Mouse (Mus musculus): ENCODE measurements around the gene B3gat3.
"Not testable (repeated sequence)": the region's sequence is repeated elsewhere in the genome, so short reads cannot be mapped to it uniquely, and the experiment has no call there.

B3gat3 gene

DNA sequence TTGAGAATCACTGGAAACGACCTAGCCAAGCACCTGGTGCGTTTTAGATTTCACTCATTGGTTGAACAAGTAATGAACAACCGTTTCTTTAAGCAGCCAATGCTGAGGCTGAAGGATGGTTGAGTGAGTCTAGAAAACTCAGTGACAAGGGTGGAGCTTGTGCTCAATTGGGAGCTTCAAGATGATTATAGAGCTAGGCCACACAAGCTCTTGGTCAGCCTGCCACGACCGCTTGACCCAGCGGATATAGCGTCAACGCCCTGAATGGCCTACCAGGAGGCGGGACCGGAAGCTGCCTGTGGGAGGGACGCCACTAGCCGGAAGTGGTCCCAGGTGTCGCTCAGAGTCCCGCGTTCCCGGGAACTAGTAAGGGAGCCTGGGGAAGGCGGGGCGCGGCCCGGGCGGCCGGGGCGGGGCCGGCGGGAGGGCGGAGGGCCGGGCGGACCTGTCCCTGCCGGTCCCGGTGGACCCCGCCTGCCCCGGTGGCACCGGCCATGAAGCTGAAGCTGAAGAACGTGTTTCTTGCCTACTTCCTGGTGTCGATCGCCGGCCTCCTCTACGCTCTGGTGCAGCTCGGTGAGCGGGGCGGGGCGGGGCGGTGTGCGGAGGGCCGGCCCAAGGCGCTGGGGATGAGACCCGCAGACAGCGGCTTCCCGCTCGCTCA is at the start of gene B3gat3:
Gene B3gat3, plus strand, starts transcription at position 302 of the 664 bp plus-strand sequence.
- DNase-seq (ENCODE audit: extremely low read depth, insufficient read length, low spot score), result peak; percentile 92

GRCm38 (mm10) chr19:8870381-8870780 is 49.8 kb upstream of the B3gat3 start:
- DNase-seq (ENCODE audit: extremely low read depth, insufficient read length, low spot score), result not testable (repeated sequence)

DNA sequence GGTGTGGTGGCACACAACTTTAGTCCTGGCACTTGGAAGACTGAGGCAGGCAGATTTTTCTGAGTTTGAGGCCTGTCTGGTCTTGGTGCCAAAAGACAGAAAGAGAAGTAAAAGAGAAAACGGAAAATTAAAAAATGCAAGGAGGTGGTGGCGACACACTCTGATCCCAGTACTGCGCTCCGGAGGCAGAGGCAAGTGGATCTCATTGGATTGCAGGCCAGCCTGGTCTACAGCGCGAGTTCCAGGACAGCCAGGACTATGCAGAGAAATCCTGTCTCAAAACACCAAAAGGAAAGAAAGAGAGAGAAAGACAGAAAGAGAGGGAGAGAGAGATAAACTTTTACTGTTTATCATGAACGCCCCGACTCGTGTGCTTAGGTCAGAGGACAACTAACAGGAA is 49.3 kb upstream of the B3gat3 start:
- DNase-seq (ENCODE audit: extremely low read depth, insufficient read length, low spot score), result no peak

DNA sequence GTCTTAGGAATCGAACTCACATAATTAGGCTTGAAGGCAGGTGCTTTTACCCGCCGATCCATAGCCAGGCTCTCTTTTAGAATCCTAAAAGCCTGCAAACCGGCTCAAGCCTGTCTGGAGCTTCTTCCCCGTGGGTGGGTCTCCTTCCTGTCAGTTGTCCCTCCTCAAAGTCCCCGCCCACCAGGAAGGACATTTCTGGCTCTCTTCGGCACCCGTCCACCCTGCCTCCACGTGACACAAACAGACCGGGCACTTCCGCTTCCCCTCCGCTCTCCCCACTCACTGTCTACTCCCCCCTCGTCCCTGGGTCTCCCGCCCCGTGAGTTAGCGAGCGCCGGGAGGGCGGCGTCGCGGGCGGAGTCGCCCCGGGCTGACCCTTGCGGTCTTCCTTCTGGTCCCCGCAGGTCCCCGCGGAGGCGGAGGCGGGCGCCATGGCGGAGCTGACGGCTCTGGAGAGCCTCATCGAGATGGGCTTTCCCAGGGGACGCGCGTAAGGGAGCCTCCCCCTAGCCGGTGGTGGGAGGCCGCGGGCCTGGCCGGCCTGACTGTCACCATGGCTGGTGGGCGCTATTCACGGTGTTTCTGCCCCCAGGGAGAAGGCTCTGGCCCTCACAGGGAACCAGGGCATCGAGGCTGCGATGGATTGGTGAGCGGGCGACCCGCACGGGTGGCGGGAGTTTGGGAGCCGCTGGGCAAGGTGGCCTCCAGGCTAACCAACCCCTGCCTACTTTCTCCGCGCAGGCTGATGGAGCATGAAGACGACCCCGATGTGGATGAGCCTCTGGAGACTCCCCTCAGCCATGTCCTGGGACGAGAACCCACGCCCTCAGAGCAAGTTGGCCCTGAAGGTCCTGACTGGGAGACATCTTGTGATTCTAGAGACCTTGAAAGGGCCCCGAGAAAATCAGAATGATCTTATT is 48.6 kb upstream of the B3gat3 start, which contains the start of gene Ubxn1:
Gene Ubxn1, plus strand, starts transcription at position 230 of the 920 bp plus-strand sequence.
- DNase-seq (ENCODE audit: extremely low read depth, insufficient read length, low spot score), result peak; percentile 93

DNA sequence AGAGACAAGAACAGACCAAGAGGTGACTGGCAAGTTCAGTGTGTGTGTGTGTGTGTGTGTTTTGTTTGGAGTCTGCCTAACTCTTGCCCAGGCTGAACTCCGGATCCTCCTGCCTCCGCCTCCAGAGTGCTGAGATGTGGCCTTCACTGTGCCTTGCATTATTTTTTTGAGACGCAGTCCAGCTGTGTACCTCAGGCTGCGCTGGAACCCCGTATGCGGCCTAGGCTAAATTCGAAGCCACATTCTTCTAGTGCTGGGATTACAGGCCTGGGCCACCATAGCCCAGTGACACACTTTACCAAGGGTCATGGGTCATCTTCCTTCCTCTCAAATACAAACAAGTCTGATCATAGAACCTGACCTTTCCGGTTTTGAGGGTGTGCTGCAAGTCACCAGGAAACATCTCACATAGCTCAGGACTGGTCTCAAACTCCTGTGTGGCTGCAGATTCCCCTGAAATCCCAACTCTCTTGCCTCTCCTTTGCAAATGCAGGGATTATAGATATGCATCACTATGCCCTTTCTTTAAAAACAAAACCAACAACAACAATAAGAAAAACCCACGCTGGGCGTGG is 47.8 kb upstream of the B3gat3 start:
- no peak for DNase-seq (ENCODE audit: extremely low read depth, insufficient read length, low spot score)

DNA sequence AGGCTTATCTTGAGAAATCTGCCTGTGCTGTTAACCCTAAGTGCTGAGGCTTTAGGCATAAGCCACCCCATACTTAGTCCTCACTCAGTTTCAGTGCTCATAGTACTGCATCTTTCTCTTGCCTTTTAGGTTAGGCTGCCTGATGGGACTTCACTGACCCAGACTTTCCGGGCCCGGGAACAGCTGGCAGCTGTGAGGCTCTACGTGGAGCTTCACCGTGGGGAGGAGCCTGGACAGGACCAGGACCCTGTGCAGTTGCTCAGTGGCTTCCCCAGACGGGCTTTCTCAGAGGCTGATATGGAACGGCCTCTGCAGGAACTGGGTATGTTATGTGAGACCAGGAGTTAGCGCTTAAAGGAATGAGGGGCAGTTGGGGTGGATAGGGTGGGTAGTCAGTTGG is 45.1 kb upstream of the B3gat3 start:
- no peak for DNase-seq (ENCODE audit: extremely low read depth, insufficient read length, low spot score)

DNA sequence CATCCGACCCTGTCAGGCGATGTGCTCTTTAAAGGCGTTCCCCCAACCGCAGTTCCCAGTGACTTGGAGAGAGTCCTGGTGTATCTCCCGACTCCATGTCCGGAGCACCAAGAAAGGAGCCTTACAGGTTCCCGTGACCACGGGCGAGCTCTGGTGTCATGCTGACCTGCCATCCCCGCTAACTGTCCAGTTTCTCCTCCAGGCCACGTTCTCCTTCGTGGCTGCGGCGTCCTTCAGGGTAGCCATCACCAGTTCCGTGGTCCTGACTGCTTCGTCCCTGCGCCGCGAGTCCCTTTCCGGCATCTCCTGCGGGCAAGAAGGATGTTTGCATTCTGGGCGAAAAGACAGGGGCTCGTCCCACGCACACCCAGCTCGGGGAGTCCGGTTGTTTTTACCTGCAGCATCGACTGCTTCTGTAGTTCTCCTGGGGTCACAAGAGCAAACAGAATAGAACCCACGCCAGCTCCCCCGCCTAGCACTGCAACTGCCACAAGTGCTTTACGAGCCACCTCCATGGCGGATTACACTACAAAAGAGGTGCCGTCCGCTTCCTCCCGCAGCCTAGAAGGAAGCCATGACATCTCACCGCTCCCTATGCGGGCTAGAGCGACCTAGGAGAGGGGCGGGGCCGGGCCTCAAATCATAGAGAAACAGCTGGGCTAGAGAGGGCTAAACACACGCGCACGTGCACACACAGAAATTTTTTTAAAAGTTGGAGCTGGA is 39.7 kb upstream of the B3gat3 start, which contains the start of gene Uqcc3:
Gene Uqcc3, minus strand, starts transcription at position 613 of the 723 bp plus-strand sequence.
- peak; percentile 65 for DNase-seq (ENCODE audit: extremely low read depth, insufficient read length, low spot score)

GRCm38 (mm10) chr19:8881034-8881392 is 39.2 kb upstream of the B3gat3 start:
- DNase-seq (ENCODE audit: extremely low read depth, insufficient read length, low spot score), result no peak

DNA sequence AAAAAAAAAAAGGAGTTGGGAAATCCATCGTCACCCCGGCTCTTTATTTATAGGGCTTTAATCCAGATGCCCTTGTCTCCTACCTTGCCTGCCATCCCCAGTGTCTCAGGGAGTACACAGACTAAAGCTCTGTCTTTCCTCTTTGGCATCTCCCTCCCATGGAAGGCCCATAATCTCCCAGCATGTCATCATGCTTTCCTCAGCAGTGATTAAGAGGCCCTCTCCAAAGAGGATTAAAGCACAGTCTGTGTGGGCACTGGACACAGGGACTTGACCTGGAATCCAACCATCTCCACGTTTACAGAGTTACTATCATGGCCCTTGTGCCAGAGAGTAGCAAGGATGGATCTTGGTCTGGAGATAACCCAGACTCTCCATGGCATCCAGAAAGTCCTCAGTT is 36.6 kb upstream of the B3gat3 start, which contains the start of the genes Lbhd1 and Gm49403:
Gene Lbhd1, plus strand, starts transcription at position 117 of the 400 bp plus-strand sequence.
Gene Gm49403, plus strand, starts transcription at position 315 of the 400 bp plus-strand sequence.
- DNase-seq (ENCODE audit: extremely low read depth, insufficient read length, low spot score), result no peak

- no peak for DNase-seq (ENCODE audit: extremely low read depth, insufficient read length, low spot score)
Measured at GRCm38 (mm10) chr19:8886916-8887584, 33.1 kb upstream of the B3gat3 start.

DNA sequence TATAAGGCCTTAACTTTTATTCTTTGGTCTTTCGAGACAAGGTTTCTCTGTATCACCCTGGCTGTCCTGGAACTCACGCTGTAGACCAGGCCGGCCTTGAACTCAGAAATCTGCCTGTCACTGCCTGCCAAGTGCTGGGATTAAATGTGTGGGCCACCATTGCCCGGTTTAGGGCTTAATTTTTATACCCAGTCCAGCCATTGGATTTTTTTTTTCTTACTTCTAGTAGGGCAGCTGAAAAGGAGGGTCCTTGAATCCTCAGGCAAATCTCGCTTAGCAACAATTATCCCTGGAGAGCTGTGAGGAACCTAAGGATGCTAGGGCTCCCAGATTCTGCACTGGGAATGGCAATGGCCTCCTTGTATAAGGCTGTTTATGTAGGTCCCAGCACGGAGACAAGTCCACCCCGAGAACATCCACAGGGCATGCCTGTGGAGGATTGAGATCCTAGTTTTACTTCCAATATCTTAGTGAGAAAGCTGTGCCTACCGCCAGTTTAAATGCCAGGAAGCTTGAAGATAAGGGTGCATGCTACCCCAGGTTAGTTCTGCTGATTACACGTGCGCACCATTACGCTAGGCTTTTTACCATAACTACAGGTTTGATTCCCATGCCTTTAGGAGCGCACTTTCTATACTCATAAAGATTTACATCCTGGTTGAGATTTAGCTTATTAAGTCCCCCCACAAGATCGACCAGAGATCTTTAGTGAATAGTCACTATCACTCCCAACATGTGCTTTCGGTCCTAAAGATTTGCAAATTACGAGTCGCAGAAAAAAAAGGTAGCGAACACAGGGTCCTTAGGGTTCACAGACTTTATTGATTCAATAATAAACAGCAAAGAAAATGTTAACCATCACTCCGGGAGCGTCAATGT is 32.4 kb upstream of the B3gat3 start:
- DNase-seq (ENCODE audit: extremely low read depth, insufficient read length, low spot score), result no peak

GRCm38 (mm10) chr19:8888511-8889385 is 31.4 kb upstream of the B3gat3 start, which contains the start of the genes 1810009A15Rik and Gm49416:
Gene 1810009A15Rik (plus strand): TSS chr19:8888853.
Gene Gm49416 (plus strand): TSS chr19:8888926.
- peak; percentile 88 for DNase-seq (ENCODE audit: extremely low read depth, insufficient read length, low spot score)

DNA sequence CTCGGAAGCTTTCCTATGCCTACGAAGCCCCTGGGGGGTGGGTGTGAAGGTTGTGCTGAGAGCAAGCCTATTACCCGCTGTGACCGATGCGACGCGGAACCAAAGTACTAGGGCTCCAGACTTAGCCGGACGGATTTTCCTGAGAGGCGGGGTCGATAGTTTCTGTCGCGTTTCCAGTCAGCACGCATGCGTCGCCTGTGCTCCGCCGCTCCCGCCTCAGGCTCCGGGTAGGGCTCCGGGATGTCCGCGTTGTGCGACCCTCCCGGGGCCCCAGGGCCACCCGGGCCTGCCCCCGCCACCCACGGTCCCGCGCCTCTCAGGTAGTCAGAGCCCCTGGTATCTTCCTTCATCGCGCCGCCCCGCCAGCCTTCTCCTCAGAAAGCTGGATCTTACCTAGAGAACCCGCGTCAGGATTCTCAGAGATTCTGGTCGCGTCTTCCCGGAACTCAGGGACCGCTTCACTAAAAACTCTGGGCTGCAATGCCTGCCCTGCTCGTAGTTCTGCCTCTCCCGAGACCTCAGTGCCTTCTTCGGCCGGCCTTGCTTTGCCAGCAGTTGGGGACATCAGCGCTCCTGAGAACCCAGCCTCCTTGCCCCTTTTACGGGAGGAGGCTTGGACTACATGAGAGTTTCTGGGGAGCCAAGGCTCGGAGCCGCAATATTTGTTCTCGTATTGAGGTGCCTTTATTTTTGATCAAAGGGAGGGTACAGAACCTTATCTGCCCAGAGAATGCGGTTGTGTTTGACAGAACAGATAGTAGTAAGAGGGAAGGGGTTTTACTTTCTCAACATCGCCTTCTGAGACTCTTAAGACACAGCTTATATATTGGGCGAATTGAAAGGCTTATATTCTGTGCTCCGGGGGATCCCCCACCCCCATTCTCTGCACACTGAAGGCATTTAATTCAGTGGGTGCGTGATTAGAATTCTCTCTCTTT is 27.1 kb upstream of the B3gat3 start, which contains the start of gene Ints5:
Gene Ints5, plus strand, starts transcription at position 177 of the 938 bp plus-strand sequence.
- peak; percentile 80 for DNase-seq (ENCODE audit: extremely low read depth, insufficient read length, low spot score)

DNA sequence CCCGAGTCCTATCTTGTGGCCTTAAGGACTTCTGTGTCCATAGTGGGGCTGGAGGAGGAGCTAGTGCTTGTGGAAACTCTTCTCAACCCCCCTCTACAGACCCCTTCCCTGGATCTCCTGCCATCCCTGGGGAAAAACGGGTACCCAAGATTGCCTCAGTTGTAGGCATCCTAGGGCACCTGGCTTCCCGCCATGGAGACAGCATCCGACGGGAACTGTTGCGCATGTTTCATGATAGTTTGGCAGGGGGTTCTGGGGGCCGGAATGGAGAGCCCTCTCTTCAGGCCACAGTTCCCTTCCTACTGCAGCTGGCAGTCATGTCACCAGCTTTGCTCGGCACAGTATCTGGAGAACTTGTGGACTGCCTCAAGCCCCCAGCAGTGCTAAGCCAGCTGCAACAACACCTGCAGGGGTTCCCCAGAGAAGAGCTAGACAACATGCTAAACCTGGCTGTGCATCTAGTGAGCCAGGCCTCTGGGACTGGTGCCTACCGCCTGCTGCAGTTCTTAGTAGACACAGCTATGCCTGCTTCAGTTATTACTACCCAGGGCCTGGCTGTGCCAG is 24.7 kb upstream of the B3gat3 start:
- DNase-seq (ENCODE audit: extremely low read depth, insufficient read length, low spot score), result no peak

DNA sequence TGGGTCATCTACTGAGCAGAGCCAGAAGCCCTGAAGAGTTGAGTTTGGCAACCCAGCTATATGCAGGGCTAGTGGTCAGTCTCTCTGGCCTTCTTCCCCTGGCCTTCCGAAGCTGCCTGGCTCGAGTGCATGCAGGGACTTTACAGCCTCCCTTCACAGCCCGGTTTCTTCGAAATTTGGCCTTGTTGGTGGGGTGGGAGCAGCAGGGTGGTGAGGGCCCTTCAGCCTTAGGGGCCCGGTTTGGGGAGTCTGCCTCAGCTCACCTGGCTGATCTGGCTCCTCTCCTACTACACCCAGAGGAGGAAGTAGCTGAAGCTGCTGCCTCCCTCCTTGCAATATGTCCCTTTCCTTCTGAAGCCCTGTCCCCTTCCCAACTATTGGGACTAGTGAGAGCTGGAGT is 23.9 kb upstream of the B3gat3 start:
- DNase-seq (ENCODE audit: extremely low read depth, insufficient read length, low spot score), result not testable (repeated sequence)

GRCm38 (mm10) chr19:8897211-8897864 is 22.8 kb upstream of the B3gat3 start:
- DNase-seq (ENCODE audit: extremely low read depth, insufficient read length, low spot score), result not testable (repeated sequence)
